In the genomic region with DNA sequence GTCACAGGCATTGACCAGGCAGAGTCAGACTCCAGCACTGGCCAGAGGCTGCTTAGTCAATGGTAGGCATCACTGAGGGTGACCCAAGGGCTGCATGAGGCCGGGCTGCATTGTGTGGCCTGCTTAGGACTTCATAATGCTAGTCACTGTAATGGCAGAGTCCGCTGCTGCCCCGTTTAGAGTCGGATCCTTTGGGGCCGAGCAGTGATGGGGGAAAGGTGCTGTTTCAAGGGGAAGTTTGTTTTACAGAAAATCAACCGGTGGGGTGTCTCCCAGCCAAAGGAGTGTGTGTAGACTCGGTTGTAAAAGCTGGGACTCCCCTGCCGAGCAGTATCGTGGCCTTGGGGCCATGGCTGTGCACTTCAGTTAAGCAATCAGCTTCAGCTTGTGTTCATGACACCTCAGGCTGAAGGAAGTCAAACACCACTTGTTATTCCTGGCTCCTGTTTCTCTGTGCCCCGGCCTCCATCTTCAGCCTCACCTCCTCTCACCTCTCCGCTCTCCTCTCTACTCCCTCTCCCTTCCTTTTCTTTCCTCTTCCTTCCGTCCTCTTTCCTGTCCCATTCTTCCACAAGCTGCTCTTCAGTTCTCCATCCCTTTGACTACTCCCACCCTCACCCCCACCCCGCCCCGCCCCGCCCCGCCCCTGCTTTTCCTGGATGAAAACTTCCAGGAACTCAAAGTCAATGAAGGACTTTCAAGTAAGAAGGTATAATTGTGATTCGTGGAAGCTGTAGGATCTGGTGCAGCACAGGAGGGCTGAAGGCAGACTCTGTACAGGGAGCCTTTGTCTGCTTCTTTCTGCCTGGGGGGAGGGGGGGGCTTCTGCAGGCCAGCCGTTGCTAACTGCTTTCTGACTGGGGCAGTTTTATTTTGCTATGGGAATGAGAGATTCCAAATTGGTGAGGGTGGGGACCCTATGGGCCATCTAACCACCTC, we compare ENCODE assay signal across 14 mouse cellular contexts. TPM values are rescaled to one million over a fixed set of nuclear protein-coding genes. Genes with fewer than 3 reads are reported as not detected.
DNase-seq lines count a peak whose midpoint lies in the region; ATAC-seq and TF ChIP-seq lines count a peak whose summit lies in the region.
"Had no signal": no experiment of that assay in that cellular context is flagged by ENCODE, and none has a peak within 500 bp of the region (broad histone marks: within the 10 kb centered on the region; RNA-seq: fewer than 3 reads in every experiment).

No protein-coding gene starts in this region.

- no peak for TF ChIP-seq CTCF in lung, postnatal 0 days (IDR thresholded peaks at IDR 0.05)
- TF ChIP-seq CTCF in bone marrow, adult 2 months (IDR thresholded peaks at IDR 0.05; ENCODE audit: control insufficient read depth, insufficient read depth, low read length), result no peak

- no peak for TF ChIP-seq POLR2A in bone marrow, adult 2 months (IDR thresholded peaks at IDR 0.05; ENCODE audit: borderline replicate concordance, control insufficient read depth, low read depth, low read length)

- H3K27ac ChIP-seq in heart, embryonic 11.5 days (ENCODE audit: low read depth, low read length), result peak overlapping the region; percentile 94
- H3K27ac ChIP-seq in lung, postnatal 0 days (ENCODE audit: low read length), result no peak overlapping the region
- peak overlapping the region; percentile 58 for H3K27ac ChIP-seq in bone marrow, adult 2 months (ENCODE audit: control insufficient read depth, insufficient read depth, low read depth, low read length, poor library complexity)
- peak overlapping the region; percentile 98 for H3K27ac ChIP-seq in liver, embryonic 13.5 days
- H3K27ac ChIP-seq: midbrain, embryonic 15.5 days had no signal

- no peak for ATAC-seq in heart, embryonic 11.5 days (replicated peaks; ENCODE audit: insufficient number of reproducible peaks, low FRiP score, low TSS enrichment)
- ATAC-seq in lung, postnatal 0 days, result no peak
- ATAC-seq in liver, embryonic 13.5 days (ENCODE audit: low read depth), result no peak

- no peak overlapping the region for H3K4me3 ChIP-seq in heart, embryonic 11.5 days (ENCODE audit: low read depth, low read length)
- H3K4me3 ChIP-seq in lung, postnatal 0 days (ENCODE audit: low read depth, low read length), result no peak overlapping the region
- no peak overlapping the region for H3K4me3 ChIP-seq in bone marrow, adult 2 months (replicated peaks; ENCODE audit: control insufficient read depth, low read depth, low read length)
- peak overlapping the region; percentile 41 for H3K4me3 ChIP-seq in liver, embryonic 13.5 days (replicated peaks)
- H3K4me3 ChIP-seq: midbrain, embryonic 15.5 days had no signal

- no peaks in the 10 kb centered on the region for H3K9me3 ChIP-seq in heart, embryonic 11.5 days (replicated peaks; ENCODE audit: control insufficient read depth, low read length)
- H3K9me3 ChIP-seq in lung, postnatal 0 days (ENCODE audit: low read length), result no peaks in the 10 kb centered on the region
- no peaks in the 10 kb centered on the region for H3K9me3 ChIP-seq in liver, embryonic 13.5 days (replicated peaks)
- H3K9me3 ChIP-seq: midbrain, embryonic 15.5 days had no signal

- 55% methylated on average over 18 of the region's 18 CpGs for WGBS in heart, embryonic 11.5 days (ENCODE audit: insufficient replicate concordance)
- WGBS in lung, postnatal 0 days, result 49% methylated on average over 18 of the region's 18 CpGs
- 66% methylated on average over 18 of the region's 18 CpGs for WGBS in bone marrow, adult 2 months
- 35% methylated on average over 18 of the region's 18 CpGs for WGBS in liver, embryonic 13.5 days (ENCODE audit: insufficient replicate concordance)

- no peak for TF ChIP-seq EP300 in lung, postnatal 0 days (IDR thresholded peaks at IDR 0.05)

- H3K36me3 ChIP-seq in heart, embryonic 11.5 days (ENCODE audit: control insufficient read depth, insufficient read depth, low read length), result no peaks in the 10 kb centered on the region
- H3K36me3 ChIP-seq in lung, postnatal 0 days (ENCODE audit: insufficient read depth, low read length), result no peaks in the 10 kb centered on the region
- H3K36me3 ChIP-seq in liver, embryonic 13.5 days, result no peaks in the 10 kb centered on the region
- H3K36me3 ChIP-seq: midbrain, embryonic 15.5 days had no signal

- peaks cover 32% of the 10 kb centered on the region for H3K4me1 ChIP-seq in heart, embryonic 11.5 days (ENCODE audit: control insufficient read depth, insufficient read depth, low read length)
- peaks cover 5% of the 10 kb centered on the region; the same call in 1 of the 2 replicates for H3K4me1 ChIP-seq in lung, postnatal 0 days (ENCODE audit: insufficient read depth, low read depth, low read length)
- H3K4me1 ChIP-seq in bone marrow, adult 2 months (ENCODE audit: control insufficient read depth, insufficient read depth, low read length), result peaks cover 9% of the 10 kb centered on the region
- H3K4me1 ChIP-seq in liver, embryonic 13.5 days (replicated peaks), result peaks cover 98% of the 10 kb centered on the region

- DNase-seq in heart, postnatal 4 days, result no peak
- peak; percentile 54 for DNase-seq in lung, postnatal 0 days (ENCODE audit: low spot score)
- DNase-seq in lung, postnatal 36 days, result no peak
- DNase-seq in liver, embryonic 13.5 days, result no peak
- no peak for DNase-seq in cerebellum, adult 8-10 months
- DNase-seq in layer of hippocampus, adult 9-11 months, result no peak
- DNase-seq: B cell, adult 2 months; cerebellum, postnatal 10 days; gastrocnemius, postnatal 25 days had no signal

- peak overlapping the region; percentile 64 for H3K9ac ChIP-seq in heart, embryonic 11.5 days (ENCODE audit: low read depth, low read length)
- H3K9ac ChIP-seq in lung, postnatal 0 days (replicated peaks; ENCODE audit: low read depth), result no peak overlapping the region
- H3K9ac ChIP-seq in liver, embryonic 13.5 days, result peak overlapping the region; percentile 78
- H3K9ac ChIP-seq: midbrain, embryonic 15.5 days had no signal

- H3K4me2 ChIP-seq in heart, embryonic 11.5 days, result peak overlapping the region; percentile 47
- no peak overlapping the region for H3K4me2 ChIP-seq in lung, postnatal 0 days (replicated peaks; ENCODE audit: low read depth, low read length)
- peak overlapping the region; percentile 64 for H3K4me2 ChIP-seq in liver, embryonic 13.5 days
- H3K4me2 ChIP-seq: midbrain, embryonic 15.5 days had no signal

- H3K27me3 ChIP-seq in heart, embryonic 11.5 days (ENCODE audit: control insufficient read depth, insufficient read depth, low read length), result peaks cover 4% of the 10 kb centered on the region; the same call in 1 of the 2 replicates
- no peaks in the 10 kb centered on the region for H3K27me3 ChIP-seq in lung, postnatal 0 days (replicated peaks; ENCODE audit: insufficient read depth, low read length)
- peaks cover 1% of the 10 kb centered on the region; the same call in 1 of the 2 replicates for H3K27me3 ChIP-seq in liver, embryonic 13.5 days
- H3K27me3 ChIP-seq: midbrain, embryonic 15.5 days had no signal

RNA-seq across cellular contexts. Expression of gene Zdhhc19, which starts 14.6 kb away (rescaled TPM):
- polyA plus RNA-seq in heart, embryonic 11.5 days (2014; fragmentation: Nextera tagmentation; extraction: Ambion mirVana), result 0.27 TPM in 1 of 2 replicates, not detected in the other
- total RNA-seq in heart, postnatal 4 days (2021), result under 1 TPM in 1 of 2 experiments, not detected in 1; 0.24 TPM
- not detected in 2 replicates for polyA plus RNA-seq in lung, postnatal 0 days (2015; fragmentation: Nextera tagmentation; extraction: Ambion mirVana)
- not detected in 2 replicates for polyA plus RNA-seq in bone marrow, adult 2 months (2011; ENCODE audit: insufficient read depth, insufficient read length, low replicate concordance, missing spikeins)
- not detected in 2 replicates for polyA plus RNA-seq in liver, embryonic 13.5 days (2015; fragmentation: Nextera tagmentation; extraction: Ambion mirVana)
- total RNA-seq: gastrocnemius, postnatal 25 days; left cerebral cortex, adult 8-10 months had no signal
- polyA plus RNA-seq: kidney, embryonic 14.5 days; midbrain, embryonic 15.5 days had no signal

RNA-seq across cellular contexts. Expression of gene Slc51a, which starts 23.0 kb away (rescaled TPM):
- 3.2 and 3.8 TPM in 2 replicates for polyA plus RNA-seq in heart, embryonic 11.5 days (2014; fragmentation: Nextera tagmentation; extraction: Ambion mirVana)
- total RNA-seq in heart, postnatal 4 days (2021), result 1 to 10 TPM; 4.2 to 5.5 TPM
- 0.30 and 0.41 TPM in 2 replicates for polyA plus RNA-seq in lung, postnatal 0 days (2015; fragmentation: Nextera tagmentation; extraction: Ambion mirVana)
- polyA plus RNA-seq in bone marrow, adult 2 months (2011; ENCODE audit: insufficient read depth, insufficient read length, low replicate concordance, missing spikeins), result not detected in 2 replicates
- polyA plus RNA-seq in liver, embryonic 13.5 days (2015; fragmentation: Nextera tagmentation; extraction: Ambion mirVana), result 0.65 and 0.71 TPM in 2 replicates
- total RNA-seq: gastrocnemius, postnatal 25 days; left cerebral cortex, adult 8-10 months had no signal
